Mouse (Mus musculus): Measurements from ENCODE around the gene Adra1b.

DNA sequence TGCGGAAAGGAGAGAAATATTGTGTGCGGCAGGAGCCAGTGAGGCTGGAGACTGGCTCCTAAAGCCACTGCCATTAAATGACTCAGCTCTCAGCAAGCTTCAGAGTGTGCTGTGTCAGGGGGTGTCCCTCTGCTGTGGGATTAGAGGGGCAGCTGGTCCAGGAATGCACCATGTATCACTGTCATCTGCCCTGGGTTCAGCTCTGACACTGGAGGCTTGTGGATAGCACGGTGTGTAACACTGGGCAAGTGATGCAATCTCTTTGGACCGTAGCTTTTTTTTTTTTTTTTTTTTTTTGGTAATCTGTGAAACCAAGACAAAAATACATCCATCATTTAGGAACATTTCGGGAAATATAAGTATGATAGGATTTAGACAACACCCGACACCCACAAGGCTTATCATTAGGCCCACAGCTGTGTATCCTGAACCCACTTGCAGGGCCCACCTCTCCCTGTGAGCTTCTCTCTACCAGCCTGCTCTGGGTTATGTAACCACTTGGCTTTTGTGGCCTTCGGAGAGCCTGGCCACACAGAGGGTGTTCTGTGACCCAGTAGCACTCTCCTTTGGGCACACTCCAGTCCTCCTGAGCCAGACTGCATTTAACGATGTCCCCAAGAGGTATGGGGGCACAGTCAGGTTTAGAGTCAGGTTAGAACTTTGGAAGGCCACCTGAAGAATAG is 26.3 kb upstream of the Adra1b start:
- no peak for TF ChIP-seq CTCF (IDR thresholded peaks at IDR 0.05; ENCODE audit: borderline replicate concordance, control insufficient read depth, extremely low read depth, insufficient read depth, low read length, poor library complexity)
- no peak for TF ChIP-seq POLR2A (IDR thresholded peaks at IDR 0.05; ENCODE audit: control insufficient read depth, extremely low read depth, insufficient read depth, low read length, poor library complexity)

All from thymus, adult 2 months (tissue).